Mouse (Mus musculus) midbrain, postnatal 0 days (tissue): ENCODE results near the gene Nanp. TPM values are rescaled to one million over a fixed set of nuclear protein-coding genes. Genes with fewer than 3 reads are reported as not detected.

Experiments used
- ATAC-seq: fragments of 200-750 bp; cut with Nextera tagmentation; 2 replicates; pipeline ENCODE4 v1.8.0; 2017; ENCODE audit warnings: moderate number of reproducible peaks, mild to moderate bottlenecking, moderate TSS enrichment, moderate library complexity; ENCODE audit not compliant: low FRiP score
- DNase-seq: peaks from one replicate; pipeline ENCODE4 v3.0.0-alpha.2; 2015; ENCODE audit warnings: low spot score
- H3K27ac ChIP-seq: fragments of 300-500 bp; sonication (generic); 2 replicates; pipeline ENCODE4 v1.5.1; 2014; ENCODE audit warnings: low read depth, mild to moderate bottlenecking, low read length, mixed read lengths
- H3K27me3 ChIP-seq: fragments of 300-500 bp; sonication (generic); 2 replicates; pipeline ENCODE4 v1.6.1; 2014; ENCODE audit warnings: low read length, control low read depth, mixed read lengths; ENCODE audit not compliant: insufficient read depth
- H3K36me3 ChIP-seq: fragments of 300-500 bp; sonication (generic); 2 replicates; pipeline ENCODE4 v1.6.1; 2014; ENCODE audit warnings: low read length, control low read depth, mixed read lengths; ENCODE audit not compliant: insufficient read depth
- H3K4me1 ChIP-seq: fragments of 300-500 bp; sonication (generic); 2 replicates; pipeline ENCODE4 v1.6.1; 2014; ENCODE audit warnings: mild to moderate bottlenecking, control low read depth, antibody characterized with exemption, low read length, mixed read lengths; ENCODE audit not compliant: insufficient read depth
- H3K4me2 ChIP-seq: fragments of 300-500 bp; sonication (generic); 2 replicates; pipeline ENCODE4 v1.6.1; 2014; ENCODE audit warnings: low read depth, mild to moderate bottlenecking, low read length, mixed read lengths; ENCODE audit not compliant: poor library complexity, severe bottlenecking
- H3K4me3 ChIP-seq: fragments of 300-500 bp; sonication (generic); 2 replicates; pipeline ENCODE4 v1.5.1; 2014; ENCODE audit warnings: low read depth, mild to moderate bottlenecking, low read length, moderate library complexity
- H3K9ac ChIP-seq: fragments of 300-500 bp; sonication (generic); replicated peaks from 2 replicates; pipeline ENCODE4 v1.6.1; 2014; ENCODE audit warnings: mild to moderate bottlenecking, low read length, moderate library complexity, mixed read lengths; ENCODE audit not compliant: poor library complexity, severe bottlenecking
- H3K9me3 ChIP-seq: fragments of 300-500 bp; sonication (generic); 2 replicates; pipeline ENCODE4 v1.6.1; 2016; ENCODE audit warnings: low read length, control low read depth
- CTCF ChIP-seq: IDR thresholded peaks from 2 replicates; pipeline ENCODE4 v1.5.1; 2016; ENCODE audit warnings: antibody characterized with exemption, mild to moderate bottlenecking
- WGBS: fragments of 180-500 bp; shearing (Covaris S2); extraction: QIAGEN DNeasy Blood & Tissue Kit; methylation state at CpG from one replicate; pipeline ENCODE4 v1.1.7; 2014; 5-methylcytosine and 5-hydroxymethylcytosine counted together
- polyA plus RNA-seq: library from polyadenylated mRNA; unstranded; fragments of >200 nt; fragmentation: Nextera tagmentation; extraction: Ambion mirVana; gene quantifications from 2 replicates; pipeline ENCODE4 v1.2.1, GENCODE M21; 2015
- total RNA-seq: library from RNA; depleted of rRNA; stranded (reverse); fragments of >200 nt; gene quantifications from 2 replicates; pipeline ENCODE4 v1.2.3, GENCODE M21; 2014; rRNA removed

The Nanp gene
- total and polyA plus RNA-seq, 2 experiments from 2014 or later: 6.7 to 32.1 TPM

GRCm38 (mm10) chr2:150991050-150991449 is 48.1 kb downstream of the Nanp start:
- Histone ChIP-seq H3K27ac (no peak overlapping the region), H3K4me3 (no peak overlapping the region), H3K36me3 (no peaks in the 10 kb centered on the region), H3K9me3 (no peaks in the 10 kb centered on the region), H3K4me1 (no peaks in the 10 kb centered on the region), H3K27me3 (no peaks in the 10 kb centered on the region), H3K4me2 (no peak overlapping the region), H3K9ac (no peak overlapping the region)
- WGBS: 90% methylated on average over 4 of the region's 4 CpGs
- no peak for DNase-seq
- no peak for TF ChIP-seq CTCF
- no peak for ATAC-seq

- WGBS: 88% methylated on average over 2 of the region's 2 CpGs
- Histone ChIP-seq H3K4me2 (no peak overlapping the region), H3K9me3 (no peaks in the 10 kb centered on the region), H3K9ac (no peak overlapping the region), H3K27ac (no peak overlapping the region), H3K27me3 (no peaks in the 10 kb centered on the region), H3K4me3 (no peak overlapping the region), H3K4me1 (no peaks in the 10 kb centered on the region), H3K36me3 (no peaks in the 10 kb centered on the region)
- no peak for TF ChIP-seq CTCF
- ATAC-seq (no peak), DNase-seq (no peak)
Observed at GRCm38 (mm10) chr2:150990506-150990905, 48.7 kb downstream of the Nanp start.

- no peak overlapping the region for H3K27ac ChIP-seq
- no peak overlapping the region for H3K4me2 ChIP-seq
- 100% methylated on average over 2 of the region's 2 CpGs for WGBS
- H3K27me3 ChIP-seq: no peaks in the 10 kb centered on the region
- no peaks in the 10 kb centered on the region for H3K36me3 ChIP-seq
- no peaks in the 10 kb centered on the region for H3K4me1 ChIP-seq
- DNase-seq: no peak
- no peak overlapping the region for H3K4me3 ChIP-seq
- TF ChIP-seq CTCF: no peak
- no peaks in the 10 kb centered on the region for H3K9me3 ChIP-seq
- no peak overlapping the region for H3K9ac ChIP-seq
- ATAC-seq: no peak
Observed at GRCm38 (mm10) chr2:150985359-150985758, 53.8 kb downstream of the Nanp start.

GRCm38 (mm10) chr2:150982051-150982450 is 57.1 kb downstream of the Nanp start:
- ATAC-seq: no peak
- Histone ChIP-seq H3K9me3 (no peaks in the 10 kb centered on the region), H3K9ac (no peak overlapping the region), H3K4me1 (no peaks in the 10 kb centered on the region), H3K27ac (no peak overlapping the region), H3K36me3 (no peaks in the 10 kb centered on the region), H3K4me2 (no peak overlapping the region), H3K27me3 (no peaks in the 10 kb centered on the region), H3K4me3 (no peak overlapping the region)
- no peak for TF ChIP-seq CTCF
- DNase-seq: no peak

- no peak for TF ChIP-seq CTCF
- no peak overlapping the region for H3K4me3 ChIP-seq
- no peak overlapping the region for H3K27ac ChIP-seq
- no peak overlapping the region for H3K9ac ChIP-seq
- ATAC-seq (no peak), DNase-seq (no peak)
- 87% methylated on average over 7 of the region's 7 CpGs for WGBS
- H3K4me1 ChIP-seq: no peaks in the 10 kb centered on the region
- no peaks in the 10 kb centered on the region for H3K27me3 ChIP-seq
- H3K4me2 ChIP-seq: no peak overlapping the region
- no peaks in the 10 kb centered on the region for H3K9me3 ChIP-seq
- H3K36me3 ChIP-seq: no peaks in the 10 kb centered on the region
Observed at GRCm38 (mm10) chr2:150981524-150981923, 57.7 kb downstream of the Nanp start.

- no peak overlapping the region for H3K4me3 ChIP-seq
- no peaks in the 10 kb centered on the region for H3K9me3 ChIP-seq
- ATAC-seq (no peak), DNase-seq (no peak)
- 0 out of 2 replicates have a peak, but pooled peaks cover 5% of the 10 kb centered on the region for H3K36me3 ChIP-seq
- H3K4me2 ChIP-seq: no peak overlapping the region
- H3K27ac ChIP-seq: no peak overlapping the region
- no peaks in the 10 kb centered on the region for H3K27me3 ChIP-seq
- no peaks in the 10 kb centered on the region for H3K4me1 ChIP-seq
- H3K9ac ChIP-seq: no peak overlapping the region
- 86% methylated on average over 14 of the region's 14 CpGs for WGBS
- no peak for TF ChIP-seq CTCF
Observed at GRCm38 (mm10) chr2:150979861-150980620, 59.2 kb downstream of the Nanp start.

Other genes starting within 250 kb of the Nanp start
- gene Abhd12, start 134.7 kb downstream of the Nanp start, total RNA-seq: 156 and 167 TPM in 2 replicates
- gene Abhd12, start 134.7 kb downstream of the Nanp start, polyA plus RNA-seq: 144 and 156 TPM in 2 replicates
- 4.2 and 5.7 TPM in 2 replicates for gene Gins1, start 134.0 kb downstream of the Nanp start, total RNA-seq
- gene Gins1, start 134.0 kb downstream of the Nanp start, polyA plus RNA-seq: 7.1 and 7.8 TPM in 2 replicates
- gene Ninl, start within 50 bp of the Nanp start, total RNA-seq: 3.8 and 7.8 TPM in 2 replicates
- 2.6 and 2.7 TPM in 2 replicates for gene Ninl, start within 50 bp of the Nanp start, polyA plus RNA-seq
- not detected in 2 replicates for gene Gm14151, start 53.0 kb upstream of the Nanp start, total RNA-seq
- gene Gm14151, start 53.0 kb upstream of the Nanp start, polyA plus RNA-seq: not detected in 2 replicates
- gene Gm14147, start 58.8 kb upstream of the Nanp start, total RNA-seq: not detected in 2 replicates
- gene Gm14147, start 58.8 kb upstream of the Nanp start, polyA plus RNA-seq: not detected in 2 replicates